Mouse (Mus musculus) layer of hippocampus, adult 9-11 months (tissue): Measurements from ENCODE around the gene Gm5286.
"Not testable (repeated sequence)": the region's sequence is repeated elsewhere in the genome, so short reads cannot be mapped to it uniquely, and the experiment has no call there.

ENCODE experiments used
- DNase-seq: peaks from one replicate; pipeline ENCODE4 v3.0.0; 2022

Gm5286 gene

GRCm38 (mm10) chr3:94196414-94196813, at the start of gene Gm5286:
TSS of gene Gm5286 (plus strand) at chr3:94196714.
- DNase-seq = not testable (repeated sequence)

- not testable (repeated sequence) for DNase-seq
Measured at GRCm38 (mm10) chr3:94167351-94167750, 29.2 kb upstream of the Gm5286 start.

GRCm38 (mm10) chr3:94178093-94178492, 18.4 kb upstream of the Gm5286 start, which contains the start of gene Gm10696:
TSS of gene Gm10696 (minus strand) at chr3:94178193.
- not testable (repeated sequence) for DNase-seq
